Mouse (Mus musculus) heart, adult 18-20 months (tissue): ENCODE data around the gene Cgrrf1. TPM values are rescaled to one million over a fixed set of nuclear protein-coding genes. Genes with fewer than 3 reads are reported as not detected.
"Not testable (repeated sequence)": the region's sequence is repeated elsewhere in the genome, so short reads cannot be mapped to it uniquely, and the experiment has no call there.

Source experiments
- DNase-seq, 2 experiments: peaks; one replicate each; pipeline ENCODE4 v3.0.0; 2021 to 2022; ENCODE audit warnings: mixed read lengths in 1 of 2
- long read RNA-seq, 2 experiments: library from polyadenylated mRNA; stranded (forward); transcript quantifications; one replicate each; pipeline ENCODE4 v2.0.0; 2021
- total RNA-seq, 2 experiments: library from RNA; stranded (reverse); gene quantifications; 2 replicates each; pipeline ENCODE4 v1.2.3; 2021

Gene Cgrrf1
- total RNA-seq = 10 to 100 TPM; 29.7 to 36.4 TPM
- long read RNA-seq, experiment 1, transcript Cgrrf1-201 (6 exons, 1,324 nt) = major isoform, 15 of 27 reads
- long read RNA-seq, experiment 1, transcript Cgrrf1-204 (2 exons, 419 nt) = minor isoform, 8 of 27 reads
- long read RNA-seq, experiment 1, partial matches to known transcripts = 0 of 27 reads
- long read RNA-seq, experiment 1, other reads (novel, unspliced or antisense) = 2 of 27 reads
- long read RNA-seq, experiment 2, transcript Cgrrf1-204 (2 exons, 419 nt) = minor isoform, 5 of 19 reads
- long read RNA-seq, experiment 2, transcript Cgrrf1-201 (6 exons, 1,324 nt) = major isoform, 10 of 19 reads
- long read RNA-seq, experiment 2, partial matches to known transcripts = 0 of 19 reads
- long read RNA-seq, experiment 2, other reads (novel, unspliced or antisense) = 4 of 19 reads

GRCm38 (mm10) chr14:46831837-46832333, at the start of gene Cgrrf1:
Gene Cgrrf1 (plus strand): TSS chr14:46832125.
- peak; percentile 96 to 98 for DNase-seq

- no peak for DNase-seq
Measured at GRCm38 (mm10) chr14:46782187-46782828, 49.6 kb upstream of the Cgrrf1 start.

- no peak for DNase-seq
Measured at GRCm38 (mm10) chr14:46783327-46783926, 48.5 kb upstream of the Cgrrf1 start.

- no peak for DNase-seq
Measured at GRCm38 (mm10) chr14:46785247-46785646, 46.7 kb upstream of the Cgrrf1 start.

GRCm38 (mm10) chr14:46787454-46787786, 44.5 kb upstream of the Cgrrf1 start:
- DNase-seq = peak in 1 of 2 experiments; percentile 55

GRCm38 (mm10) chr14:46787787-46788504, 44.0 kb upstream of the Cgrrf1 start, which contains the start of gene Cnih1:
Gene Cnih1 (minus strand): TSS chr14:46788411.
- DNase-seq = peak; percentile 93 to 94

GRCm38 (mm10) chr14:46788505-46788901, 43.4 kb upstream of the Cgrrf1 start:
- DNase-seq = no peak

GRCm38 (mm10) chr14:46790303-46790702, 41.6 kb upstream of the Cgrrf1 start:
- no peak for DNase-seq

- no peak for DNase-seq
Measured at GRCm38 (mm10) chr14:46790723-46791122, 41.2 kb upstream of the Cgrrf1 start.

GRCm38 (mm10) chr14:46794157-46794556, 37.8 kb upstream of the Cgrrf1 start:
- no peak for DNase-seq

GRCm38 (mm10) chr14:46800684-46801345, 31.1 kb upstream of the Cgrrf1 start:
- DNase-seq = no peak

- DNase-seq = no peak
Measured at GRCm38 (mm10) chr14:46803259-46803658, 28.7 kb upstream of the Cgrrf1 start.

- no peak for DNase-seq
Measured at GRCm38 (mm10) chr14:46803791-46804190, 28.1 kb upstream of the Cgrrf1 start.

GRCm38 (mm10) chr14:46806186-46806585, 25.7 kb upstream of the Cgrrf1 start:
- DNase-seq = no peak

- DNase-seq = no peak
Measured at GRCm38 (mm10) chr14:46807927-46808326, 24.0 kb upstream of the Cgrrf1 start.

GRCm38 (mm10) chr14:46815640-46816039, 16.3 kb upstream of the Cgrrf1 start:
- DNase-seq = no peak

GRCm38 (mm10) chr14:46816916-46817622, 14.9 kb upstream of the Cgrrf1 start:
- DNase-seq = no peak

GRCm38 (mm10) chr14:46818743-46819142, 13.2 kb upstream of the Cgrrf1 start:
- DNase-seq = no peak

- not testable (repeated sequence) for DNase-seq
Measured at GRCm38 (mm10) chr14:46819961-46820360, 12.0 kb upstream of the Cgrrf1 start.

- DNase-seq = peak; percentile 27 to 55
Measured at GRCm38 (mm10) chr14:46821271-46821872, 10.6 kb upstream of the Cgrrf1 start.
